Mouse (Mus musculus) ES-CJ7 (cell line): ENCODE measurements around the gene Gm867.
A peak's percentile ranks its signal among the peaks of the same experiment; 100 is the strongest.

Experiments used
- DNase-seq: peaks from one replicate; pipeline ENCODE4 v3.0.0; 2011; ENCODE audit warnings: low read depth, low spot score

Gm867 gene

DNA sequence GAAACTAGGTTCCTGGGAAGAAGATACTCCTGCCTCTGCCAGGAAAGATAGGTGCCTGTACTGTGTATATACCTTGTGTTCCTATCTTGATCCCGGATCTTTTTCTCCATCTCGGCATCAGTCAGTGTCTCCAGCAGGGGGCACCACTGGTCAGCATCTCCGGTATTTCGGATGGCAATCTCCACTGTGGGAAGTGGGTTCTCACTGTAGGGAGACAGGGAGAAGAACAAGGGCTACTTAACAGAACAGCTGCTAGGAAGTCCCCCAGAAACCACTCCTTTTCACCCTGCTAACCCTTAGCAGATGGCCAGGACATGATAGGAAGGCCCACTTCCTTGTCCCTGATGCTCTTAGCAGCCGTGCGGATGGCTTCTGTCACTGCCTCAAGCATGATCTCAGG lies 43.1 kb downstream of the Gm867 start:
- DNase-seq = peak; percentile 75

- no peak for DNase-seq
These were observed 44.3 kb downstream of the Gm867 start for GRCm38 (mm10) chr10:75896208-75896607.

DNA sequence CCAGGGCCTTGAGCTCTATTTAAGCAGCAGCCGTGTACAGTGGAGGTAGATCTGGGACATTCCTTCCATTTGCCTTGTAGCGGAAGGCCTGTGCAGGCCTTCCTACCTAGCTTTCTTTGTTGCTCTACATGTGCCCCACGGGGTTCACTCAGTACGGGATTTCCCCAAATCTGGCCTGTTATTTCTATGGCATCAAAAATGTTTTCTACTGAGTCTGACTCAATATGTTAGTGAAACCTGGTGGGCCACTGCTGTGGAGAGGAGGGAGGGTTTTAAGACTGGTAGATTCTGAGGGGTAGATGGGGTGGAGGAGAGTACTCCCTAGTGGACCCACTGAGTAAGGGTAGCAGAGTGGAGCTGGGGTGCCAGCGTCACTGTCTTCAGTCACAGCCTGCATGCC lies 44.7 kb downstream of the Gm867 start:
- DNase-seq = no peak

- DNase-seq = no peak
These were observed 45.9 kb downstream of the Gm867 start for GRCm38 (mm10) chr10:75894601-75895000.

DNA sequence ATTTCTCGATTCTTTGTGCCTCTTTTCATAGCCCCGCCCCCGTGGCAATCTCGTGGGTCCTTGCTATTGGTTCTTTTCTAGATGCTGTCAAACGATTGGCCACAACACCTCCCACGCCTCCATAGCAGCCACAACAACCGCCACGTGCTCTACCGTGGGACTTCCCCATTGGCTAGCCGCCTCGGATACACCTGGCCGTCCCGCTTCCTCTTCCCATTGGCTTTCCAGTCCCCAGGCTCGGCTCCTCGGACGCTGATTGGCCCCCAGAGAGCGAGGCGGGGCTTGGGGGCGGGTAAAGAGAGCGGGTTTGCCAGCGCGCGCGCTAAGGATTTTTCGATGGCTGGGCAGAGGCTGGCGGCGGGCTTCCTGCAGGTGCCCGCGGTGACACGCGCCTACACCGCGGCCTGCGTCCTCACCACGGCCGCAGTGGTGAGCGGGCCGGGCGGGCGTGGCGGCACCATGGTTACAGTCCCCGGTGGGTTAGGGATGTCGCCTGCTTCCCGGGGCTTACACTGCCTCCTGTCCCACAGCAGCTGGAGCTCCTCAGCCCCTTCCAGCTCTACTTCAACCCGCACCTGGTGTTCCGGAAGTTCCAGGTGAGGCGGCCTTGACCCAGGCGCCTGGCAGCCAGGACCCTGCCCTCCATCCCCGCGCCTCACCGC lies 47.3 kb downstream of the Gm867 start, which contains the start of gene Derl3:
TSS of gene Derl3 (plus strand) at position 325 of the 662 bp plus-strand sequence.
- DNase-seq = peak; percentile 99

DNA sequence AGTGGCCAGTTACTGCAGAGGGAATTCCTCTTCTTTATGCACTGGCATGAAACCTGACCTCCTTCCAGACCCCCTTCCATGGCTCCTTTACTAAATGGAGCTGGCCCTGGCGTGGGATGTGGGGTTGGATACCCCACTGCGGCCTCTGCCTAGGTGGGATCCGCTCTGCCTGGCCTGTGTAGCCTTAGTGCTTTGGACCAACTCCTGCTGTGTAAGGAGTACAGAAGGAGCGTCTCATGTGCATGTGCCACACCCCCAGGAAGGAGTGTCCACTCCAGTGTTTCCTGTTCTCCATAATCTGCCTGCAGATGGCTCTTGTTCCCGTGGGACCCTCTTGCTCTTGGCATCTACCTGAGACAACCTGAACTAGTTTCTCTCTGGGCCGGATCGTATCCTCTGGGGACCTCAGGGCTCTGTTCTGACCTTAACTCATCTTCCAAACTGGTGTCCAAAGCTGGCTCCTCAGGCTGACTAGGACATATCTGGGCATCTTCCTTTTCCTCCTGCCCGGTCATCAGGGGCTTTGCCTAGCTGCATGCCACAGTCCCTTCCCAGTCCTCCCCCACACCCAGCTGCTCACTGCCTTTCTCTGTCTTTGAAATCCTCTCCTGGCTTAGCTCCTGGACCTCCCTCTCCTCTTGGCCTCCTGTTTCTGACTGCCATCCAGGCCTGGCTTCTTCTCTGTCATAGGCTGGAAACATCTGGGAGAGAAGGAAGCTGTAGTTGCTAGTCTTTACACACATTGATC lies 50.9 kb downstream of the Gm867 start:
- no peak for DNase-seq
